ENCODE assay signal across 21 mouse cellular contexts in genomic region chr3:153033980-153034379, GRCm38 (mm10). TPM values are rescaled to one million over a fixed set of nuclear protein-coding genes. Genes with fewer than 3 reads are reported as not detected.
DNase-seq lines count a peak whose midpoint lies in the region; ATAC-seq and TF ChIP-seq lines count a peak whose summit lies in the region.
"Had no signal": no experiment of that assay in that cellular context is flagged by ENCODE, and none has a peak within 500 bp of the region (broad histone marks: within the 10 kb centered on the region; RNA-seq: fewer than 3 reads in every experiment).

No protein-coding gene starts in this region.

- 86% methylated on average over 6 of the region's 6 CpGs for WGBS in forebrain, embryonic 12.5 days
- 92% methylated on average over 6 of the region's 6 CpGs for WGBS in forebrain, embryonic 10.5 days
- WGBS in kidney, postnatal 0 days: 80% methylated on average over 6 of the region's 6 CpGs
- WGBS in forebrain, embryonic 14.5 days: 92% methylated on average over 6 of the region's 6 CpGs

- DNase-seq in forebrain, embryonic 10.5 days (ENCODE audit: extremely low spot score, low spot score): no peak
- no peak for DNase-seq in kidney, postnatal 0 days (ENCODE audit: low spot score)
- no peak for DNase-seq in kidney, adult 18-20 months
- DNase-seq in ES-CJ7 (ENCODE audit: low read depth, low spot score): peak; percentile 7
- no peak for DNase-seq in forebrain, embryonic 14.5 days (ENCODE audit: low spot score)
- DNase-seq: adrenal gland, adult 8-10 months; cerebellum, adult 2 months; cerebellum, postnatal 14 days; heart, adult 2 months; heart, postnatal 4 days; kidney, postnatal 25 days; lung, embryonic 14.5 days had no signal

- no peak overlapping the region for H3K9ac ChIP-seq in forebrain, embryonic 12.5 days
- no peak overlapping the region for H3K9ac ChIP-seq in kidney, postnatal 0 days (ENCODE audit: low read depth, low read length)
- no peak overlapping the region for H3K9ac ChIP-seq in forebrain, embryonic 14.5 days (ENCODE audit: low read length)
- H3K9ac ChIP-seq: heart, embryonic 12.5 days; limb, embryonic 13.5 days; liver, embryonic 12.5 days; lung, embryonic 14.5 days had no signal

- no peaks in the 10 kb centered on the region for H3K27me3 ChIP-seq in forebrain, embryonic 12.5 days
- no peaks in the 10 kb centered on the region for H3K27me3 ChIP-seq in forebrain, embryonic 10.5 days (ENCODE audit: poor library complexity, severe bottlenecking)
- no peaks in the 10 kb centered on the region for H3K27me3 ChIP-seq in kidney, postnatal 0 days (ENCODE audit: insufficient read depth, low read length)
- no peaks in the 10 kb centered on the region for H3K27me3 ChIP-seq in forebrain, embryonic 14.5 days (replicated peaks; ENCODE audit: control insufficient read depth, insufficient read depth, low read length)
- H3K27me3 ChIP-seq: heart, embryonic 12.5 days; limb, embryonic 13.5 days; liver, embryonic 12.5 days had no signal

- no peak overlapping the region for H3K27ac ChIP-seq in forebrain, embryonic 12.5 days
- H3K27ac ChIP-seq in forebrain, embryonic 10.5 days: no peak overlapping the region
- no peak overlapping the region for H3K27ac ChIP-seq in kidney, postnatal 0 days
- no peak overlapping the region for H3K27ac ChIP-seq in forebrain, embryonic 14.5 days (ENCODE audit: low read depth, low read length)
- H3K27ac ChIP-seq: heart, adult 2 months; layer of hippocampus, adult 2 months; left cerebral cortex, adult 2 months; limb, embryonic 13.5 days; liver, embryonic 12.5 days had no signal

- H3K4me3 ChIP-seq in forebrain, embryonic 12.5 days (replicated peaks): no peak overlapping the region
- no peak overlapping the region for H3K4me3 ChIP-seq in forebrain, embryonic 10.5 days
- H3K4me3 ChIP-seq in kidney, postnatal 0 days (replicated peaks; ENCODE audit: low read depth, low read length): no peak overlapping the region
- H3K4me3 ChIP-seq in forebrain, embryonic 14.5 days (ENCODE audit: low read depth, low read length): no peak overlapping the region
- H3K4me3 ChIP-seq: heart, adult 2 months; heart, embryonic 12.5 days; layer of hippocampus, adult 2 months; left cerebral cortex, adult 2 months; limb, embryonic 13.5 days; liver, embryonic 12.5 days; midbrain, embryonic 10.5 days had no signal

- H3K36me3 ChIP-seq in forebrain, embryonic 12.5 days (replicated peaks): no peaks in the 10 kb centered on the region
- no peaks in the 10 kb centered on the region for H3K36me3 ChIP-seq in forebrain, embryonic 10.5 days (replicated peaks)
- H3K36me3 ChIP-seq in kidney, postnatal 0 days (ENCODE audit: insufficient read depth, low read length): no peaks in the 10 kb centered on the region
- no peaks in the 10 kb centered on the region for H3K36me3 ChIP-seq in forebrain, embryonic 14.5 days (ENCODE audit: control insufficient read depth, insufficient read depth, low read length)
- H3K36me3 ChIP-seq: heart, embryonic 12.5 days; limb, embryonic 13.5 days; liver, embryonic 12.5 days; midbrain, embryonic 10.5 days had no signal

- ATAC-seq in forebrain, embryonic 12.5 days (ENCODE audit: low FRiP score): 0 out of 2 replicates have a peak, but pooled peaks have one; percentile 33
- 0 out of 2 replicates have a peak, but pooled peaks have one; percentile 29 for ATAC-seq in kidney, postnatal 0 days (replicated peaks; ENCODE audit: low FRiP score, low read depth)
- 0 out of 2 replicates have a peak, but pooled peaks have one; percentile 23 for ATAC-seq in forebrain, embryonic 14.5 days
- ATAC-seq in CD4-positive, CD25-positive, alpha-beta regulatory T cell, adult 4 months: no peak
- ATAC-seq: intestine, postnatal 0 days; liver, embryonic 12.5 days had no signal

- no peak for TF ChIP-seq CTCF in kidney, postnatal 0 days (IDR thresholded peaks at IDR 0.05; ENCODE audit: low read depth)

- H3K4me1 ChIP-seq in forebrain, embryonic 12.5 days: no peaks in the 10 kb centered on the region
- peaks cover 14% of the 10 kb centered on the region for H3K4me1 ChIP-seq in forebrain, embryonic 10.5 days
- H3K4me1 ChIP-seq in kidney, postnatal 0 days (replicated peaks; ENCODE audit: insufficient read depth, low read length): no peaks in the 10 kb centered on the region
- no peaks in the 10 kb centered on the region for H3K4me1 ChIP-seq in forebrain, embryonic 14.5 days (ENCODE audit: control insufficient read depth, insufficient read depth, low read length)
- H3K4me1 ChIP-seq: heart, embryonic 12.5 days; limb, embryonic 13.5 days; liver, embryonic 12.5 days had no signal

- no peaks in the 10 kb centered on the region for H3K9me3 ChIP-seq in forebrain, embryonic 12.5 days
- no peaks in the 10 kb centered on the region for H3K9me3 ChIP-seq in forebrain, embryonic 10.5 days
- H3K9me3 ChIP-seq in kidney, postnatal 0 days (replicated peaks; ENCODE audit: low read length): no peaks in the 10 kb centered on the region
- no peaks in the 10 kb centered on the region for H3K9me3 ChIP-seq in forebrain, embryonic 14.5 days (replicated peaks; ENCODE audit: control insufficient read depth, low read length)
- H3K9me3 ChIP-seq: heart, embryonic 12.5 days; limb, embryonic 13.5 days; liver, embryonic 12.5 days; midbrain, embryonic 10.5 days had no signal

- no peak overlapping the region for H3K4me2 ChIP-seq in forebrain, embryonic 12.5 days
- H3K4me2 ChIP-seq in kidney, postnatal 0 days (ENCODE audit: low read length): no peak overlapping the region
- no peak overlapping the region for H3K4me2 ChIP-seq in forebrain, embryonic 14.5 days (ENCODE audit: low read length)
- H3K4me2 ChIP-seq: heart, embryonic 12.5 days; limb, embryonic 13.5 days; liver, embryonic 12.5 days; lung, embryonic 14.5 days had no signal

RNA-seq across cellular contexts. Expression of gene St6galnac5, which starts 51.9 kb away (rescaled TPM):
- polyA plus RNA-seq in forebrain, embryonic 12.5 days (2016; fragmentation: Nextera tagmentation; extraction: Ambion mirVana): 2.8 and 3.4 TPM in 2 replicates
- polyA plus RNA-seq in forebrain, embryonic 10.5 days (2016; fragmentation: Nextera tagmentation; extraction: Ambion mirVana): 0.68 and 1.1 TPM in 2 replicates
- polyA plus RNA-seq in kidney, postnatal 0 days (2015; fragmentation: Nextera tagmentation; extraction: Ambion mirVana): 0.59 and 0.66 TPM in 2 replicates
- 8.4 and 16.7 TPM in 2 replicates for polyA plus RNA-seq in forebrain, embryonic 14.5 days (2014; fragmentation: Nextera tagmentation; extraction: Ambion mirVana)
- polyA plus RNA-seq in CD4-positive, CD25-positive, alpha-beta regulatory T cell, adult 4 months (2017; shearing (Covaris generic)): not detected
